Mouse (Mus musculus): Measurements from ENCODE around the gene Dusp23. TPM values are rescaled to one million over a fixed set of nuclear protein-coding genes. Genes with fewer than 3 reads are reported as not detected.

Dusp23 gene
- polyA plus RNA-seq, 1 experiment = 6.1 TPM

GRCm38 (mm10) chr1:172653900-172654299 is 21.1 kb upstream of the Dusp23 start:
- no peak overlapping the region for H3K27ac ChIP-seq (ENCODE audit: control insufficient read depth, insufficient read depth, low read depth, low read length)
- H3K4me3 ChIP-seq (ENCODE audit: control insufficient read depth, low read depth, low read length) = no peak overlapping the region
- no peaks in the 10 kb centered on the region for H3K36me3 ChIP-seq (ENCODE audit: control insufficient read depth, insufficient read depth, low read length)
- no peaks in the 10 kb centered on the region for H3K27me3 ChIP-seq (ENCODE audit: control insufficient read depth, insufficient read depth, low read length)
- TF ChIP-seq CTCF (IDR thresholded peaks at IDR 0.05; ENCODE audit: control insufficient read depth, insufficient read depth, insufficient replicate concordance, low read depth, low read length) (no peak), POLR2A (IDR thresholded peaks at IDR 0.05; ENCODE audit: control insufficient read depth, low read depth, low read length) (no peak)
- no peaks in the 10 kb centered on the region for H3K4me1 ChIP-seq (ENCODE audit: control insufficient read depth, insufficient read depth, low read length)

- TF ChIP-seq POLR2A (IDR thresholded peaks at IDR 0.05; ENCODE audit: control insufficient read depth, low read depth, low read length) = no peak
- TF ChIP-seq CTCF (IDR thresholded peaks at IDR 0.05; ENCODE audit: control insufficient read depth, insufficient read depth, insufficient replicate concordance, low read depth, low read length) = no peak
- Histone ChIP-seq H3K4me1 (ENCODE audit: control insufficient read depth, insufficient read depth, low read length) (no peaks in the 10 kb centered on the region), H3K27ac (ENCODE audit: control insufficient read depth, insufficient read depth, low read depth, low read length) (no peak overlapping the region), H3K27me3 (ENCODE audit: control insufficient read depth, insufficient read depth, low read length) (no peaks in the 10 kb centered on the region), H3K36me3 (ENCODE audit: control insufficient read depth, insufficient read depth, low read length) (no peaks in the 10 kb centered on the region), H3K4me3 (ENCODE audit: control insufficient read depth, low read depth, low read length) (no peak overlapping the region)
Observed at GRCm38 (mm10) chr1:172652040-172652662, 19.4 kb upstream of the Dusp23 start.

- Histone ChIP-seq H3K36me3 (ENCODE audit: control insufficient read depth, insufficient read depth, low read length) (no peaks in the 10 kb centered on the region), H3K4me1 (ENCODE audit: control insufficient read depth, insufficient read depth, low read length) (no peaks in the 10 kb centered on the region), H3K27ac (ENCODE audit: control insufficient read depth, insufficient read depth, low read depth, low read length) (no peak overlapping the region), H3K4me3 (ENCODE audit: control insufficient read depth, low read depth, low read length) (no peak overlapping the region), H3K27me3 (ENCODE audit: control insufficient read depth, insufficient read depth, low read length) (no peaks in the 10 kb centered on the region)
- TF ChIP-seq POLR2A (IDR thresholded peaks at IDR 0.05; ENCODE audit: control insufficient read depth, low read depth, low read length) = no peak
- no peak for TF ChIP-seq CTCF (IDR thresholded peaks at IDR 0.05; ENCODE audit: control insufficient read depth, insufficient read depth, insufficient replicate concordance, low read depth, low read length)
Observed at GRCm38 (mm10) chr1:172651288-172651987, 18.7 kb upstream of the Dusp23 start.

GRCm38 (mm10) chr1:172650519-172651287 is 17.9 kb upstream of the Dusp23 start:
- H3K27ac ChIP-seq (ENCODE audit: control insufficient read depth, insufficient read depth, low read depth, low read length) = no peak overlapping the region
- no peaks in the 10 kb centered on the region for H3K27me3 ChIP-seq (ENCODE audit: control insufficient read depth, insufficient read depth, low read length)
- H3K4me1 ChIP-seq (ENCODE audit: control insufficient read depth, insufficient read depth, low read length) = no peaks in the 10 kb centered on the region
- TF ChIP-seq CTCF (IDR thresholded peaks at IDR 0.05; ENCODE audit: control insufficient read depth, insufficient read depth, insufficient replicate concordance, low read depth, low read length) (peak; percentile 16; the same call in 1 of the 2 replicates), POLR2A (IDR thresholded peaks at IDR 0.05; ENCODE audit: control insufficient read depth, low read depth, low read length) (no peak)
- no peak overlapping the region for H3K4me3 ChIP-seq (ENCODE audit: control insufficient read depth, low read depth, low read length)
- no peaks in the 10 kb centered on the region for H3K36me3 ChIP-seq (ENCODE audit: control insufficient read depth, insufficient read depth, low read length)

GRCm38 (mm10) chr1:172649396-172649795 is 16.6 kb upstream of the Dusp23 start:
- Histone ChIP-seq H3K36me3 (ENCODE audit: control insufficient read depth, insufficient read depth, low read length) (no peaks in the 10 kb centered on the region), H3K4me3 (ENCODE audit: control insufficient read depth, low read depth, low read length) (no peak overlapping the region), H3K27ac (ENCODE audit: control insufficient read depth, insufficient read depth, low read depth, low read length) (no peak overlapping the region), H3K4me1 (ENCODE audit: control insufficient read depth, insufficient read depth, low read length) (no peaks in the 10 kb centered on the region), H3K27me3 (ENCODE audit: control insufficient read depth, insufficient read depth, low read length) (no peaks in the 10 kb centered on the region)
- TF ChIP-seq POLR2A (IDR thresholded peaks at IDR 0.05; ENCODE audit: control insufficient read depth, low read depth, low read length) (no peak), CTCF (IDR thresholded peaks at IDR 0.05; ENCODE audit: control insufficient read depth, insufficient read depth, insufficient replicate concordance, low read depth, low read length) (no peak)

- no peak overlapping the region for H3K27ac ChIP-seq (ENCODE audit: control insufficient read depth, insufficient read depth, low read depth, low read length)
- no peaks in the 10 kb centered on the region for H3K4me1 ChIP-seq (ENCODE audit: control insufficient read depth, insufficient read depth, low read length)
- H3K27me3 ChIP-seq (ENCODE audit: control insufficient read depth, insufficient read depth, low read length) = no peaks in the 10 kb centered on the region
- H3K4me3 ChIP-seq (ENCODE audit: control insufficient read depth, low read depth, low read length) = no peak overlapping the region
- no peak for TF ChIP-seq CTCF (IDR thresholded peaks at IDR 0.05; ENCODE audit: control insufficient read depth, insufficient read depth, insufficient replicate concordance, low read depth, low read length)
- no peak for TF ChIP-seq POLR2A (IDR thresholded peaks at IDR 0.05; ENCODE audit: control insufficient read depth, low read depth, low read length)
- H3K36me3 ChIP-seq (ENCODE audit: control insufficient read depth, insufficient read depth, low read length) = no peaks in the 10 kb centered on the region
Observed at GRCm38 (mm10) chr1:172647236-172647635, 14.5 kb upstream of the Dusp23 start.

- no peaks in the 10 kb centered on the region for H3K27me3 ChIP-seq (ENCODE audit: control insufficient read depth, insufficient read depth, low read length)
- no peaks in the 10 kb centered on the region for H3K36me3 ChIP-seq (ENCODE audit: control insufficient read depth, insufficient read depth, low read length)
- peaks cover 6% of the 10 kb centered on the region for H3K4me1 ChIP-seq (ENCODE audit: control insufficient read depth, insufficient read depth, low read length)
- no peak for TF ChIP-seq POLR2A (IDR thresholded peaks at IDR 0.05; ENCODE audit: control insufficient read depth, low read depth, low read length)
- no peak for TF ChIP-seq CTCF (IDR thresholded peaks at IDR 0.05; ENCODE audit: control insufficient read depth, insufficient read depth, insufficient replicate concordance, low read depth, low read length)
- no peak overlapping the region for H3K27ac ChIP-seq (ENCODE audit: control insufficient read depth, insufficient read depth, low read depth, low read length)
- no peak overlapping the region for H3K4me3 ChIP-seq (ENCODE audit: control insufficient read depth, low read depth, low read length)
Observed at GRCm38 (mm10) chr1:172638781-172639180, 6.0 kb upstream of the Dusp23 start.

Measured in testis, adult 2 months (tissue).